Mouse (Mus musculus) forebrain, embryonic 15.5 days (tissue): ENCODE measurements around the gene Otos. TPM values are rescaled to one million over a fixed set of nuclear protein-coding genes. Genes with fewer than 3 reads are reported as not detected.
A peak's percentile ranks its signal among the peaks of the same experiment; 100 is the strongest.

Experiments
- ATAC-seq: fragments of 200-750 bp; cut with Nextera tagmentation; replicated peaks from 2 replicates; pipeline ENCODE4 v1.8.0; 2017; ENCODE audit warnings: mild to moderate bottlenecking, moderate TSS enrichment, moderate library complexity
- H3K27ac ChIP-seq: fragments of 300-500 bp; sonication (generic); replicated peaks from 2 replicates; pipeline ENCODE4 v1.5.1; 2015; ENCODE audit warnings: mild to moderate bottlenecking, inconsistent platforms
- H3K27me3 ChIP-seq: fragments of 300-500 bp; sonication (generic); 2 replicates; pipeline ENCODE4 v1.6.1; 2015; ENCODE audit warnings: inconsistent platforms
- H3K36me3 ChIP-seq: fragments of 300-500 bp; sonication (generic); 2 replicates; pipeline ENCODE4 v1.6.1; 2015; ENCODE audit warnings: mild to moderate bottlenecking, inconsistent platforms
- H3K4me1 ChIP-seq: fragments of 300-500 bp; sonication (generic); 2 replicates; pipeline ENCODE4 v1.6.1; 2015; ENCODE audit warnings: inconsistent platforms
- H3K4me2 ChIP-seq: fragments of 300-500 bp; sonication (generic); replicated peaks from 2 replicates; pipeline ENCODE4 v1.6.1; 2015; ENCODE audit warnings: mild to moderate bottlenecking, inconsistent platforms
- H3K4me3 ChIP-seq: fragments of 300-500 bp; sonication (generic); 2 replicates; pipeline ENCODE4 v1.5.1; 2015; ENCODE audit warnings: mild to moderate bottlenecking, inconsistent platforms
- H3K9ac ChIP-seq: fragments of 300-500 bp; sonication (generic); replicated peaks from 2 replicates; pipeline ENCODE4 v1.6.1; 2015; ENCODE audit warnings: mild to moderate bottlenecking, inconsistent platforms
- H3K9me3 ChIP-seq: fragments of 300-500 bp; sonication (generic); 2 replicates; pipeline ENCODE4 v1.6.1; 2016; ENCODE audit warnings: inconsistent platforms
- WGBS: fragments of 180-500 bp; shearing (Covaris S2); methylation state at CpG from one replicate; pipeline ENCODE4 v1.1.7; 2015; ENCODE audit warnings: mixed read lengths; 5-methylcytosine and 5-hydroxymethylcytosine counted together
- polyA plus RNA-seq: library from polyadenylated mRNA; unstranded; fragments of >200 nt; fragmentation: Nextera tagmentation; extraction: Ambion mirVana; gene quantifications from 2 replicates; pipeline ENCODE4 v1.2.1, GENCODE M21; 2015

Gene Otos
- polyA plus RNA-seq, 1 experiment from 2014 or later: not detected

DNA sequence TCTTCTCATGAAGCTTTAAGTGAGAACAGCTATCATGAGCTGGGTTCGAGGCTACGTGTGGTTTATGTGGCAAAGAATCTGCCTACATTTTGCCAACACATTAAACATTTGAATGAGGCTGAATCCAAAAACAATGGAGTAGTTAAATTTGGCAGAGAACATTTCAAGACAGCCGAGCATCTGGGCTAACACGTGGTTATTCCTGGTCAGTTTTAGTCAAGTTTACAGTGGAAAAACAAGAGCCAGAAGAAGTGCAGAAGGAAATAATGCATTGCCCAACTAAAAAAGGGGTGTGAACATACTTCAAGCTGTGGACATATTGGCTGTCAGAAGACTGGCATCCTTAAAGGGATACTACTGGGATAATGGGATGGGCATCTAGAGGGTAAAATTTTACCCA is 22.7 kb upstream of the Otos start:
- no peaks in the 10 kb centered on the region for H3K27me3 ChIP-seq
- no peaks in the 10 kb centered on the region for H3K36me3 ChIP-seq
- H3K4me3 ChIP-seq: no peak overlapping the region
- H3K4me1 ChIP-seq: no peaks in the 10 kb centered on the region
- ATAC-seq: no peak
- H3K9me3 ChIP-seq: no peaks in the 10 kb centered on the region
- H3K9ac ChIP-seq: no peak overlapping the region
- 87% methylated on average over 4 of the region's 4 CpGs for WGBS
- no peak overlapping the region for H3K27ac ChIP-seq
- no peak overlapping the region for H3K4me2 ChIP-seq

DNA sequence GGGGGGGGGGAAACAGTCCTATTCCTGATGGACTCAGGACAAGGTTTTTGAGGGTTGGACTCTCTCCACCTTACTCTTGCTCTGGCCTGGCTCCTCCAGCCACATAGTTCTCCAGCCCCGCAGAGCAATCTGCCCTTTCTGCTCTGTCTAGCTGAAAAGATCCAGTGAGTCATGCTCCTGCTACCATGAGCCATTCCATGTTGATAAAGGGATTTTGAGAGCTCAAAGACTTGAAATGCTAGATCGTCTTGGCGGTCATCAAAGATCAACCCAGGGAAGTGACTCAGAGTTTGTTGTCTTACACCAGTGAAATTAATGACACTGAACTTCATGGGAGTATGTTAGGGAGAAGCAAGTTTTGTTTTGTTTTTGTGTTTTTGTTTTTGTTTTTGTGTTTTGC is 20.8 kb upstream of the Otos start:
- 93% methylated on average over 3 of the region's 3 CpGs for WGBS
- no peaks in the 10 kb centered on the region for H3K4me1 ChIP-seq
- H3K27me3 ChIP-seq: no peaks in the 10 kb centered on the region
- H3K9ac ChIP-seq: no peak overlapping the region
- H3K9me3 ChIP-seq: no peaks in the 10 kb centered on the region
- no peak overlapping the region for H3K4me2 ChIP-seq
- no peaks in the 10 kb centered on the region for H3K36me3 ChIP-seq
- H3K4me3 ChIP-seq: no peak overlapping the region
- ATAC-seq: no peak
- no peak overlapping the region for H3K27ac ChIP-seq

DNA sequence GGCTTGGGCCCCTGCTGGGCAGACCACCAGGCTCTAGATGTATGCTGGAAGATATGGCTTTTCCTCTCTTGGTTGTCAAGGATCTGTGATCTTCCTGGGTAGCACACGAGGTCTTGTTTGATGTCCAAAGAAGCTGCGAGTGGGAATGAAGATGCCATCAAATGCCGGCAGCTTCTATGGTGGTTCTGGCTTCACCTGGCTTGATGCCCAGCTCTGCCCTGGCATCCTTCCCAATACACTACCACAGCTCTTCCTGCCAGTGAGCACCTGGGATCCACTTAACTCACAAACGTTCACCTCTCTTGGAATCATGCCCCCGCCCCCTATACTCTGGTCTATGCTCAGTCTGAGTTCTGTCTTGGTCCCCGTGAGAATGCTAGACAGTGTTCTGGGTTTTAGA is 18.5 kb upstream of the Otos start:
- no peak overlapping the region for H3K4me2 ChIP-seq
- no peak overlapping the region for H3K27ac ChIP-seq
- ATAC-seq: no peak
- WGBS: 58% methylated on average over 6 of the region's 6 CpGs
- no peak overlapping the region for H3K9ac ChIP-seq
- H3K4me3 ChIP-seq: no peak overlapping the region
- H3K9me3 ChIP-seq: no peaks in the 10 kb centered on the region
- H3K36me3 ChIP-seq: no peaks in the 10 kb centered on the region
- no peaks in the 10 kb centered on the region for H3K4me1 ChIP-seq
- no peaks in the 10 kb centered on the region for H3K27me3 ChIP-seq

DNA sequence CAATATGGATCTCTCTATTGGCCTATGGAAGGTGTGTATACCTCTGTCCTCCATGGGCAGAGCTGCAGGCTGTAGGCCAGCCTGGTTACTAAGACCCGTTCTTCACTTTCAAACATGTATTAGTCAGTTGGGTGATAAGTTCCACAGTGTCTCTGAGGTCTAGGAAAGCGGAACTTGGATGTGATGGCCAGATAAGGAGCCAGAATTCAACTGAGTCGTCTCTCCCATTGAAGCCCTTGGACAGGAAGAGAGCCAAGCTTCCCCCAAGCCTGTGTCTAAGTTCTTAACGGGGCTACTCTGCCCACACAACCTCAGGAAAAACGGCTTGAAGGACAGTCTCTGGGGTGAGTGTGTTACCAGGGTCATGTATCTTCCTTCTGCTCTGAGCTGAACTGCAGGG is 10.8 kb upstream of the Otos start:
- no peak overlapping the region for H3K4me3 ChIP-seq
- no peaks in the 10 kb centered on the region for H3K36me3 ChIP-seq
- ATAC-seq: no peak
- no peak overlapping the region for H3K27ac ChIP-seq
- no peak overlapping the region for H3K4me2 ChIP-seq
- H3K9me3 ChIP-seq: no peaks in the 10 kb centered on the region
- H3K27me3 ChIP-seq: no peaks in the 10 kb centered on the region
- H3K9ac ChIP-seq: no peak overlapping the region
- no peaks in the 10 kb centered on the region for H3K4me1 ChIP-seq
- WGBS: 70% methylated on average over 5 of the region's 5 CpGs

DNA sequence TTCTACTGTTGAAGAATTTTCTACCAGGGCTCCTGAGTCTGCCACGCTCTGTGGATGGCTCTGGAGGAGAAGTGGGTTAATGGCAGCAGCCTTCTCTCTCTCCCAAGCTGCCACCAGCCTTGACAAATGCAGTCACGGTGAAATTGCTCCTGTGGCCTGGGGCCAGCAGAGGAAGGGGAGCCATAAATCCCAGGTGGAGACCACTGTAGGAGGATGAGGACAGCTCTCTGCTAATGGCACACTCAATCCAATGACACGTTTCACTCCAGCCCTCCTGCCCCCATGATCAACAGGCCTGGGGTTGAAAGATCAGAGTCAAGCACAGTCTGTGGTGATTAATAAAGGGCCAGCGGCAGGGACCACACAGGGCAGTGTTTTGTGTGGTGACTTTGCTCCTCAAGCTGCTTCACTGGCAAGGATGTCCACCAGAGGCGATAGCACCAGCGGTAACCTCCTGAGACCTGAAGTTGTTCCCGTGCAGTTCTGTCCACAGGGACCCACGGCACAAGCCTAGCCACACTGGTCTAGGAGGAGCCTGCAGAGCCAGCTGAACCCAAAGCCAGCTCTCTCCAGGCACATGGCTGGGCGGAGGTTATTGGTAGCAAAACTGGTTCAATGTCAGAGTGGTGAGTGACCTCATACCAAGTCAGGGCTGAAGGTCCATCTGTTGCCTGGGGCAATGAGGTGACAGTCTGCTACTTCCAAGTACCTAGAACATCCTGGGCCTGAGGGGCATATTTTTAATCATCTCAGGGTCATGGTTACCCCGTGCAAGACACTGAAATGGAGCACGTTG is 8.6 kb upstream of the Otos start:
- ATAC-seq: no peak
- H3K9me3 ChIP-seq: no peaks in the 10 kb centered on the region
- no peak overlapping the region for H3K27ac ChIP-seq
- no peak overlapping the region for H3K4me2 ChIP-seq
- no peaks in the 10 kb centered on the region for H3K4me1 ChIP-seq
- no peak overlapping the region for H3K4me3 ChIP-seq
- WGBS: 81% methylated on average over 11 of the region's 11 CpGs
- H3K9ac ChIP-seq: no peak overlapping the region
- no peaks in the 10 kb centered on the region for H3K27me3 ChIP-seq
- no peaks in the 10 kb centered on the region for H3K36me3 ChIP-seq

DNA sequence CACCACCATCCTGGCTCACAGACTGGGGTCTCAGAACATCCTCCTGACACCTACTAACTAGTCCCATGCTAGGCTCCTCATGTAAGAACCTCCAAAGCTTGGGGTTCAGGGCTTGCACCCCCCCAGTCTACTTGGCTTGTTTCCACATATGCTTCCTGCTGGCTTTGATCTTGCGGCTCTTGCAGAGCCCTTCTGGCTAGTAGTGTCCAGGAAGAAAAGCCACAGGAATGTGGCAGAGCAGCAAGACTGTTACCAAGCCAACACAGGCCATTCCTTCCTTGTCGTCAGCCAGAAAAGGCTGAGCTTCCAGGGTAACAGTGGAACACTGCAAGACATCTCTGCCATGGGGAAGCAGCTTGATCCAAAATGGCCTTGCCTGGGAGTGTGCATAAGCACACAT is 6.0 kb upstream of the Otos start:
- ATAC-seq: no peak
- Histone ChIP-seq H3K9ac (no peak overlapping the region), H3K9me3 (no peaks in the 10 kb centered on the region), H3K4me3 (no peak overlapping the region), H3K36me3 (no peaks in the 10 kb centered on the region), H3K4me2 (no peak overlapping the region), H3K4me1 (no peaks in the 10 kb centered on the region), H3K27ac (no peak overlapping the region), H3K27me3 (no peaks in the 10 kb centered on the region)
- WGBS: 68% methylated on average over 2 of the region's 2 CpGs

DNA sequence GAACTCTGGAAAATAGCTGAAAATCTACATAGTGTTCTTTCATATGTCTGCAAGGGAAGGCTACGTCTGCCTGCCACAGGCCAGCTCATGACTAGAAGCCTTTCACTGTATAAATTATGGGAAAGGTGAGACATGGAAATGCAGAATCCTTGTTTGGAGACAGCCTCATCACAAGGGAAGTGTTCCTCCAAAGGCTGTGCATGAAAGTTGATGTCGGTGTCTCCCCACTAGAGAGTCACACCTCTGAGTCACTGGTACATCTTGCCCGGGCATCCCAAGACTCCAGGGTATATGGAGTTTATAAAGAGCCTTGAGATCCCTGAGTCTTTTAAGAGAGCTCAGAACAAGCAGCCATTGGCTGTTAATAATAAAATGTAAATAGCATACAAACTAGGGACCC is 4.5 kb upstream of the Otos start:
- Histone ChIP-seq H3K36me3 (no peaks in the 10 kb centered on the region), H3K9ac (no peak overlapping the region), H3K4me3 (no peak overlapping the region), H3K4me1 (0 out of 2 replicates have a peak, but pooled peaks cover under 1% of the 10 kb centered on the region), H3K9me3 (no peaks in the 10 kb centered on the region), H3K27me3 (no peaks in the 10 kb centered on the region), H3K27ac (no peak overlapping the region), H3K4me2 (no peak overlapping the region)
- 88% methylated on average over 3 of the region's 3 CpGs for WGBS
- no peak for ATAC-seq

DNA sequence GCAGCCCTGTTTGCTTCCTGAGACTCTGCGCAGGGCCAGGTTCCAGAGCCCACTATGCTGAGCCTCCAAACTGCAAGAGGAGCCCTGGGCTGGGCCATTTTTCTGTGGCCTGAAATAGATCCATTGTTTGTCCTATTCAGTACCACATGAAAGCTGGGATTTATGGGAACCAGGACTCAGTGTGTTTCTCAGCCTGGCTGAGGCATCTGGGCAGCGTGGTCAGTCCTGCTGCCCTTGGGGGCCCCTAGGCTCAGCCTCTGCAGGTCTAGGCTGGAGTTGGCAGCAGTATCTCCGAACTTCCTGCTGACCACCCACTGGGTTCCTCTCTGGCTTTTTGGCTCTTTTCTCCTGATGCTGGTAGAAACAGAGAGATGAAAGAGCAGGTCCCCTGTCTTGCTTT is 2.8 kb upstream of the Otos start:
- Histone ChIP-seq H3K9me3 (no peaks in the 10 kb centered on the region), H3K4me3 (no peak overlapping the region), H3K9ac (no peak overlapping the region), H3K36me3 (no peaks in the 10 kb centered on the region), H3K27ac (no peak overlapping the region), H3K27me3 (no peaks in the 10 kb centered on the region), H3K4me1 (0 out of 2 replicates have a peak, but pooled peaks cover 7% of the 10 kb centered on the region), H3K4me2 (no peak overlapping the region)
- WGBS: 54% methylated on average over 3 of the region's 3 CpGs
- ATAC-seq: no peak

DNA sequence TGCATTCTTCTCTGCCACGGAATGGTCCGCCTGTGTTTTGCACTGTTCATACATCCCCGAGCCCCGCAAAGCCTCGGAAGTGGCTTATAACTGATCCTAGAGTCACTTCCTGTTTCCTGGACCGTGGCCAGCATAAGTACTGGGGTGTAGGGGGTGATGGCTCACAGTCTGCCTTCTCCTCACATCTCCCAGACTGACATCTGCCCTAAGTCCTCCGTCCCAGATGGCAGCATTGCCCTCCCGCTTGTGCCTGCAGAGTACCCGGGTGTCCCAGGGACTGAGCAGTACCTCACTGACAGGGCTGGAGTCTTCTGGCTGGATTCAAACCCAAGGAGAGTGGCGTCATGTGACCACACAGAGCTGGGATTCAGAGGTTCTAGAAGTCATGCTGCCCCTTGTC is 444 bp downstream of the Otos start:
- peak; percentile 26 for ATAC-seq
- 0 out of 2 replicates have a peak, but pooled peaks cover 7% of the 10 kb centered on the region for H3K4me1 ChIP-seq
- no peak overlapping the region for H3K9ac ChIP-seq
- 53% methylated on average over 10 of the region's 10 CpGs for WGBS
- no peak overlapping the region for H3K27ac ChIP-seq
- no peak overlapping the region for H3K4me3 ChIP-seq
- no peaks in the 10 kb centered on the region for H3K9me3 ChIP-seq
- H3K4me2 ChIP-seq: no peak overlapping the region
- no peaks in the 10 kb centered on the region for H3K27me3 ChIP-seq
- no peaks in the 10 kb centered on the region for H3K36me3 ChIP-seq

DNA sequence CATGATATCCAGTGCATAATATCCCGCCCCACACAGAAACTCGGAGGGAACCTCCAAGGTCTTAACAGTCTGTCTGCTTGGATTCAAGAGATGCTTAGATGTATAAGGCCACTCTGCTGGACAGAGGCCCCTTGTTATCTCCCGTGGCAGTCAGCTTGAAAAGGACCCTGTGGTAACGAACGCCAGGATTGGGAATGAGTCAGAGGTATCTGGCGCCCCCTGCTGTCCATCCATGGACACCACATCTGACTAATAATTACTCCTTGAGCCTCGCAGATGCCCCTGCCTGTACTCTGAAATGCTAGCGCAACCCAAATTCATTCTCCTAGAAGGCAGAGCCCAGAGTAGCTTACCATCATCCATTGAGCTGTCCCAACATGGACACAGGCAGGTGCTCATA is 889 bp downstream of the Otos start:
- Histone ChIP-seq H3K4me3 (no peak overlapping the region), H3K36me3 (no peaks in the 10 kb centered on the region), H3K4me2 (no peak overlapping the region), H3K9me3 (no peaks in the 10 kb centered on the region), H3K27me3 (no peaks in the 10 kb centered on the region), H3K4me1 (peaks cover 7% of the 10 kb centered on the region; the same call in 1 of the 2 replicates), H3K9ac (no peak overlapping the region), H3K27ac (no peak overlapping the region)
- WGBS: 8% methylated on average over 8 of the region's 8 CpGs
- ATAC-seq: peak; percentile 62

DNA sequence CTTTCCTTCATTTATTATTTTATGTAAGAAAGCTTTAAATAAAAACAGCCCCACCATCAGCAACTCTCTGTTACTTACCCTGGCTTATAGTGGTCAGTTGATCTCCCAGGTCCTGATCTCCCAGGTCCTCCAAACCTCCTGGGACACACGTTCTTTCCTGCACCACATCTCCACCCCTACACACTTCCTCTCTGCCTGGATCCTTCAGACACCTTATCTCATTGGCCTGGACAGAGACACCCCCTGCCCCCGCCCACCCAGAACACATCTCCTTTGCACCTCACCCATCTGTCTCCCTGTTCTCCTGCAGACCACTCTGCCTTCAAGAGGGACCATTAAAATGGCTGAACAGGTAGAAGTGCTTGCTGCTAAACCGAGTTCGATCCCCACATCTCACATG is 1.6 kb downstream of the Otos start:
- H3K4me2 ChIP-seq: no peak overlapping the region
- 72% methylated on average over 4 of the region's 4 CpGs for WGBS
- H3K27me3 ChIP-seq: no peaks in the 10 kb centered on the region
- H3K27ac ChIP-seq: no peak overlapping the region
- H3K4me3 ChIP-seq: no peak overlapping the region
- H3K9ac ChIP-seq: no peak overlapping the region
- H3K36me3 ChIP-seq: no peaks in the 10 kb centered on the region
- H3K4me1 ChIP-seq: peaks cover 14% of the 10 kb centered on the region; the same call in 1 of the 2 replicates
- no peak for ATAC-seq
- H3K9me3 ChIP-seq: no peaks in the 10 kb centered on the region

DNA sequence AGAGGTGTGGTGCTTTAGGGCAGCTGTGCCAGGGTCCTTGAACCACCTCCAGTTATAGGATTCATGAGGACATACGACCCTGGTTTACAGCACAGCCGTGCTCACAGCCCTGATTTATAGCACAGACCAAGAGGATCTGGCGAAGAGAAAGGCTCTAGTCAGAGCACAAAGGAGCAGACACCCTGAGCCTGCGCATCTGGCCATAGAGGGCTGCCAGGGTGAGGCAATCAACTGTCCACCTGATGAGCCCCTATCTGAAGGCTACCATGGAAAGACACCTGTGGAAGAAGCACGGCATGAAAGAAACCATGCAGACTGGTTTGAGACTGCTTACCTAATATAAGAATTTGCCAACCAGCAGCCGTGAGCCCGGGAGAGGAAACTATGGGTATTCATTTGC is 2.0 kb downstream of the Otos start:
- Histone ChIP-seq H3K4me3 (no peak overlapping the region), H3K27ac (no peak overlapping the region), H3K4me2 (no peak overlapping the region), H3K36me3 (no peaks in the 10 kb centered on the region), H3K9ac (no peak overlapping the region), H3K9me3 (no peaks in the 10 kb centered on the region), H3K4me1 (peaks cover 15% of the 10 kb centered on the region; the same call in 1 of the 2 replicates), H3K27me3 (no peaks in the 10 kb centered on the region)
- ATAC-seq: no peak
- 85% methylated on average over 7 of the region's 7 CpGs for WGBS

DNA sequence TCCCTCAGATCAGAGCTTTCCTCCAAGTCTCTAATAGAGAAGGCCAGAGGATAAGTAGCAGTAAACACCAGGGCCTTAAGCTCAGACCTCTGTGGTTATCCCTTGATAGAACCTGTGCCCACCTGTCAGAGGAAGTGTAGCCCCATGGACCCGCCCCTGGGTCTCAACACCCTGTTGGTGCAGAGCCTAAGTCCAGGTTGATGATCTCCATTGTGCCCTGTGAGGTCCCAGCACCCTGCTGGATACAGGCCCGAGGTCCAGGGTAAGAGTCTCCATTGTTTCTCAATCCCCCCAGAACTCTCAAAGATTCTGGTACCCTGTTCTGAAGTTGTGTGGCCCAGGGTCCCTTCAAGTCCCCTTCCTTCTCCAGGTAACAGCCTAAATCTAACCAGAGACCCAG is 2.5 kb downstream of the Otos start:
- Histone ChIP-seq H3K9ac (no peak overlapping the region), H3K27me3 (no peaks in the 10 kb centered on the region), H3K9me3 (no peaks in the 10 kb centered on the region), H3K27ac (no peak overlapping the region), H3K4me1 (peaks cover 16% of the 10 kb centered on the region), H3K4me2 (no peak overlapping the region), H3K4me3 (no peak overlapping the region), H3K36me3 (no peaks in the 10 kb centered on the region)
- 51% methylated on average over 2 of the region's 2 CpGs for WGBS
- no peak for ATAC-seq
